Mouse (Mus musculus): ENCODE measurements at regions not wholly inside any gene's neighbourhood (a gene's known extent, or its start where the extent isn't known, plus 50 kb on each side); places are given as distances from the start of the nearest gene placed in this dataset.
A peak's percentile ranks its signal among the peaks of the same experiment; 100 is the strongest.

- H3K79me2 ChIP-seq (ENCODE audit: control insufficient read depth, insufficient read depth, low read length, poor library complexity): no peaks in the 10 kb centered on the region
- no peaks in the 10 kb centered on the region for H3K9me3 ChIP-seq (replicated peaks; ENCODE audit: insufficient read depth, low read length)
- H3K4me1 ChIP-seq (ENCODE audit: control insufficient read depth in 1 of 2, insufficient read depth in 2 of 2, low read length in 2 of 2): peaks cover 0 to 17% of the 10 kb centered on the region in 2 experiments; a peak in 3 of 4 replicates
- H3K4me3 ChIP-seq (ENCODE audit: control insufficient read depth in 1 of 2, insufficient read depth in 1 of 2, low read depth in 2 of 2, low read length in 2 of 2): no peak overlapping the region
- no peaks in the 10 kb centered on the region for H3K27me3 ChIP-seq (ENCODE audit: control insufficient read depth in 1 of 2, insufficient read depth in 2 of 2, low read length in 2 of 2)
- H3K9ac ChIP-seq (ENCODE audit: control insufficient read depth, low read depth, low read length, poor library complexity, severe bottlenecking): no peak overlapping the region
- no peak for TF ChIP-seq TCF12 (IDR thresholded peaks at IDR 0.05; ENCODE audit: low read depth, low read length)
- TF ChIP-seq MAX (IDR thresholded peaks at IDR 0.05; ENCODE audit: low read length): no peak
- no peak for TF ChIP-seq MYB (IDR thresholded peaks at IDR 0.05; ENCODE audit: low read depth, low read length)
- no peak for TF ChIP-seq KAT2A (conservative IDR thresholded peaks at IDR 0.05; ENCODE audit: low read depth, low read length)
- peak; percentile 85 for TF ChIP-seq ETS1 (IDR thresholded peaks at IDR 0.05; ENCODE audit: low read depth, low read length)
- TF ChIP-seq NRF1 (IDR thresholded peaks at IDR 0.05; ENCODE audit: insufficient read depth, low read depth, low read length, poor library complexity, severe bottlenecking): no peak
- no peak for TF ChIP-seq USF1 (IDR thresholded peaks at IDR 0.05; ENCODE audit: low read depth, low read length)
- TF ChIP-seq TBP (IDR thresholded peaks at IDR 0.05; ENCODE audit: low read depth, low read length): no peak
- no peak for TF ChIP-seq MEF2A (IDR thresholded peaks at IDR 0.05; ENCODE audit: extremely low read depth, insufficient replicate concordance, low read depth, low read length, poor library complexity, severe bottlenecking)
- no peak for TF ChIP-seq POLR2A (IDR thresholded peaks at IDR 0.05; ENCODE audit: control insufficient read depth in 1 of 2, insufficient read depth in 1 of 2, low read depth in 1 of 2, low read length in 2 of 2, poor library complexity in 1 of 2)
- TF ChIP-seq MAZ (IDR thresholded peaks at IDR 0.05; ENCODE audit: low read depth, low read length): no peak
- TF ChIP-seq RCOR1 (IDR thresholded peaks at IDR 0.05; ENCODE audit: low read depth, low read length): no peak
- peak; percentile 15; the same call in 1 of the 2 replicates for TF ChIP-seq BHLHE40 (IDR thresholded peaks at IDR 0.05; ENCODE audit: borderline replicate concordance, low read depth, low read length)
- no peak for TF ChIP-seq UBTF (IDR thresholded peaks at IDR 0.05; ENCODE audit: borderline replicate concordance, insufficient read depth, low read depth, low read length)
- TF ChIP-seq MYC (IDR thresholded peaks at IDR 0.05; ENCODE audit: low read depth, low read length): no peak
- no peak for TF ChIP-seq GABPA (IDR thresholded peaks at IDR 0.05; ENCODE audit: low read depth, low read length)
- no peak; a peak in 1 of 4 replicates for TF ChIP-seq EP300 (IDR thresholded peaks at IDR 0.05; ENCODE audit: low read depth in 1 of 2, low read length in 2 of 2)
- no peak for DNase-seq (ENCODE audit: low read depth, low spot score)
- H3K27ac ChIP-seq (ENCODE audit: control insufficient read depth, low read depth, low read length): no peak overlapping the region
- no peaks in the 10 kb centered on the region for H3K36me3 ChIP-seq (ENCODE audit: control insufficient read depth in 1 of 2, insufficient read depth in 2 of 2, low read length in 2 of 2)
Observed at GRCm38 (mm10) chr6:99936716-99937115, 210.5 kb upstream of the Prok2 start.

GRCm38 (mm10) chr6:99935373-99935772, 209.2 kb upstream of the Prok2 start:
- TF ChIP-seq NRF1 (IDR thresholded peaks at IDR 0.05; ENCODE audit: insufficient read depth, low read depth, low read length, poor library complexity, severe bottlenecking) (no peak), RAD21 (IDR thresholded peaks at IDR 0.05; ENCODE audit: low read depth, low read length) (no peak), CHD1 (IDR thresholded peaks at IDR 0.05; ENCODE audit: low read depth, low read length) (no peak), MXI1 (IDR thresholded peaks at IDR 0.05; ENCODE audit: low read depth, low read length) (no peak), MAX (IDR thresholded peaks at IDR 0.05; ENCODE audit: low read length) (no peak), ZNF384 (IDR thresholded peaks at IDR 0.05; ENCODE audit: low read depth, low read length) (no peak), POLR2A (IDR thresholded peaks at IDR 0.05; ENCODE audit: control insufficient read depth in 1 of 2, insufficient read depth in 1 of 2, low read depth in 1 of 2, low read length in 2 of 2, poor library complexity in 1 of 2) (no peak), MAFK (IDR thresholded peaks at IDR 0.05; ENCODE audit: borderline replicate concordance, low read depth, low read length) (no peak), MYB (IDR thresholded peaks at IDR 0.05; ENCODE audit: low read depth, low read length) (no peak), POLR2AphosphoS2 (IDR thresholded peaks at IDR 0.05; ENCODE audit: low read length) (no peak), USF2 (IDR thresholded peaks at IDR 0.05; ENCODE audit: borderline replicate concordance in 1 of 2, insufficient read depth in 1 of 2, low read depth in 1 of 2, low read length in 2 of 2) (no peak)
- H3K9me3 ChIP-seq (replicated peaks; ENCODE audit: insufficient read depth, low read length): no peaks in the 10 kb centered on the region
- H3K79me2 ChIP-seq (ENCODE audit: control insufficient read depth, insufficient read depth, low read length, poor library complexity): no peaks in the 10 kb centered on the region

More at GRCm38 (mm10) chr6:99935373-99935772, 209.2 kb upstream of the Prok2 start:
- H3K27me3 ChIP-seq (ENCODE audit: control insufficient read depth in 1 of 2, insufficient read depth in 2 of 2, low read length in 2 of 2): no peaks in the 10 kb centered on the region
- H3K36me3 ChIP-seq (ENCODE audit: control insufficient read depth in 1 of 2, insufficient read depth in 2 of 2, low read length in 2 of 2): no peaks in the 10 kb centered on the region
- peaks cover 0 to 17% of the 10 kb centered on the region in 2 experiments; a peak in 3 of 4 replicates for H3K4me1 ChIP-seq (ENCODE audit: control insufficient read depth in 1 of 2, insufficient read depth in 2 of 2, low read length in 2 of 2)
- no peak overlapping the region for H3K4me3 ChIP-seq (ENCODE audit: control insufficient read depth in 1 of 2, insufficient read depth in 1 of 2, low read depth in 2 of 2, low read length in 2 of 2)
- no peak overlapping the region for H3K9ac ChIP-seq (ENCODE audit: control insufficient read depth, low read depth, low read length, poor library complexity, severe bottlenecking)
- DNase-seq (ENCODE audit: low read depth, low spot score): no peak
- H3K27ac ChIP-seq (ENCODE audit: control insufficient read depth, low read depth, low read length): no peak overlapping the region

Data from MEL (cell line).